Mouse (Mus musculus): ENCODE data around the gene Gabpb1. TPM values are rescaled to one million over a fixed set of nuclear protein-coding genes. Genes with fewer than 3 reads are reported as not detected.

Gene Gabpb1
- total and polyA plus RNA-seq, 3 experiments, result 11.7 to 17.8 TPM; not detected in 1

GRCm38 (mm10) chr2:126600533-126600932, 75.6 kb downstream of the Gabpb1 start:
- Histone ChIP-seq H3K79me2 (ENCODE audit: control insufficient read depth, insufficient read depth, low read length, poor library complexity) (no peaks in the 10 kb centered on the region), H3K27me3 (ENCODE audit: control insufficient read depth in 1 of 2, insufficient read depth in 2 of 2, low read length in 2 of 2) (no peaks in the 10 kb centered on the region), H3K9ac (ENCODE audit: control insufficient read depth, low read depth, low read length, poor library complexity, severe bottlenecking) (no peak overlapping the region), H3K9me3 (replicated peaks; ENCODE audit: insufficient read depth, low read length) (no peaks in the 10 kb centered on the region), H3K27ac (ENCODE audit: control insufficient read depth, low read depth, low read length) (no peak overlapping the region), H3K36me3 (ENCODE audit: control insufficient read depth in 1 of 2, insufficient read depth in 2 of 2, low read length in 2 of 2) (peaks cover 0 to 6% of the 10 kb centered on the region in 2 experiments; a peak in 2 of 4 replicates), H3K4me3 (ENCODE audit: control insufficient read depth in 1 of 2, insufficient read depth in 1 of 2, low read depth in 2 of 2, low read length in 2 of 2) (no peak overlapping the region), H3K4me1 (ENCODE audit: control insufficient read depth in 1 of 2, insufficient read depth in 2 of 2, low read length in 2 of 2) (peaks cover 6 to 15% of the 10 kb centered on the region in 2 experiments)
- DNase-seq (ENCODE audit: low read depth, low spot score), result no peak
- TF ChIP-seq GABPA (IDR thresholded peaks at IDR 0.05; ENCODE audit: low read depth, low read length), result no peak
- no peak for TF ChIP-seq CTCF (IDR thresholded peaks at IDR 0.05 in 2 of 3, conservative IDR thresholded peaks at IDR 0.05 in 1 of 3; ENCODE audit: control insufficient read depth in 1 of 3, insufficient read depth in 1 of 3, low read depth in 2 of 3, low read length in 3 of 3, poor library complexity in 1 of 3, severe bottlenecking in 1 of 3)
- no peak for TF ChIP-seq GATA1 (IDR thresholded peaks at IDR 0.05; ENCODE audit: low read depth, low read length)
- TF ChIP-seq ETS1 (IDR thresholded peaks at IDR 0.05; ENCODE audit: low read depth, low read length), result no peak
- no peak for TF ChIP-seq TAL1 (IDR thresholded peaks at IDR 0.05; ENCODE audit: low read length)
- no peak for TF ChIP-seq RCOR1 (IDR thresholded peaks at IDR 0.05; ENCODE audit: low read depth, low read length)
- no peak for TF ChIP-seq E2F4 (IDR thresholded peaks at IDR 0.05; ENCODE audit: borderline replicate concordance, low read depth, low read length)
- no peak for TF ChIP-seq KAT2A (conservative IDR thresholded peaks at IDR 0.05; ENCODE audit: low read depth, low read length)
- TF ChIP-seq SMC3 (IDR thresholded peaks at IDR 0.05; ENCODE audit: low read depth, low read length), result no peak
- no peak for TF ChIP-seq USF1 (IDR thresholded peaks at IDR 0.05; ENCODE audit: low read depth, low read length)
- no peak for TF ChIP-seq BHLHE40 (IDR thresholded peaks at IDR 0.05; ENCODE audit: borderline replicate concordance, low read depth, low read length)
- TF ChIP-seq MXI1 (IDR thresholded peaks at IDR 0.05; ENCODE audit: low read depth, low read length), result no peak
- no peak for TF ChIP-seq MYB (IDR thresholded peaks at IDR 0.05; ENCODE audit: low read depth, low read length)
- TF ChIP-seq MAX (IDR thresholded peaks at IDR 0.05; ENCODE audit: low read length), result no peak
- no peak for TF ChIP-seq MEF2A (IDR thresholded peaks at IDR 0.05; ENCODE audit: extremely low read depth, insufficient replicate concordance, low read depth, low read length, poor library complexity, severe bottlenecking)
- no peak for TF ChIP-seq SIN3A (IDR thresholded peaks at IDR 0.05; ENCODE audit: low read length)
- TF ChIP-seq UBTF (IDR thresholded peaks at IDR 0.05; ENCODE audit: borderline replicate concordance, insufficient read depth, low read depth, low read length), result no peak
- TF ChIP-seq ZMIZ1 (IDR thresholded peaks at IDR 0.05; ENCODE audit: low read depth, low read length), result no peak

- peak; percentile 68; the same call in 1 of the 2 replicates for TF ChIP-seq MAZ (IDR thresholded peaks at IDR 0.05; ENCODE audit: low read depth, low read length)
- TF ChIP-seq CTCF (IDR thresholded peaks at IDR 0.05 in 2 of 3, conservative IDR thresholded peaks at IDR 0.05 in 1 of 3; ENCODE audit: control insufficient read depth in 1 of 3, insufficient read depth in 1 of 3, low read depth in 2 of 3, low read length in 3 of 3, poor library complexity in 1 of 3, severe bottlenecking in 1 of 3), result peak in 2 of 3 experiments; percentile 47 to 73; a peak in 4 of 6 replicates
- TF ChIP-seq SMC3 (IDR thresholded peaks at IDR 0.05; ENCODE audit: low read depth, low read length), result peak; percentile 80
- TF ChIP-seq CHD1 (IDR thresholded peaks at IDR 0.05; ENCODE audit: low read depth, low read length), result no peak
- TF ChIP-seq USF1 (IDR thresholded peaks at IDR 0.05; ENCODE audit: low read depth, low read length), result no peak
- peak; percentile 80 for TF ChIP-seq RAD21 (IDR thresholded peaks at IDR 0.05; ENCODE audit: low read depth, low read length)
- no peak for TF ChIP-seq MEF2A (IDR thresholded peaks at IDR 0.05; ENCODE audit: extremely low read depth, insufficient replicate concordance, low read depth, low read length, poor library complexity, severe bottlenecking)
- no peak for TF ChIP-seq UBTF (IDR thresholded peaks at IDR 0.05; ENCODE audit: borderline replicate concordance, insufficient read depth, low read depth, low read length)
- TF ChIP-seq MYC (IDR thresholded peaks at IDR 0.05; ENCODE audit: low read depth, low read length), result no peak
- no peak for TF ChIP-seq GATA1 (IDR thresholded peaks at IDR 0.05; ENCODE audit: low read depth, low read length)
- peak; percentile 79 for TF ChIP-seq ZC3H11A (IDR thresholded peaks at IDR 0.05; ENCODE audit: low read depth, low read length)
- no peak for TF ChIP-seq KAT2A (conservative IDR thresholded peaks at IDR 0.05; ENCODE audit: low read depth, low read length)
- no peak overlapping the region for H3K9ac ChIP-seq (ENCODE audit: control insufficient read depth, low read depth, low read length, poor library complexity, severe bottlenecking)
- DNase-seq (ENCODE audit: low read depth, low spot score), result peak; percentile 74
These were observed 77.1 kb downstream of the Gabpb1 start for GRCm38 (mm10) chr2:126599005-126599404.

More at GRCm38 (mm10) chr2:126599005-126599404, 77.1 kb downstream of the Gabpb1 start:
- no peaks in the 10 kb centered on the region for H3K9me3 ChIP-seq (replicated peaks; ENCODE audit: insufficient read depth, low read length)
- H3K4me1 ChIP-seq (ENCODE audit: control insufficient read depth in 1 of 2, insufficient read depth in 2 of 2, low read length in 2 of 2), result peaks cover 6 to 15% of the 10 kb centered on the region in 2 experiments
- peaks cover 0 to 6% of the 10 kb centered on the region in 2 experiments; a peak in 2 of 4 replicates for H3K36me3 ChIP-seq (ENCODE audit: control insufficient read depth in 1 of 2, insufficient read depth in 2 of 2, low read length in 2 of 2)
- H3K79me2 ChIP-seq (ENCODE audit: control insufficient read depth, insufficient read depth, low read length, poor library complexity), result no peaks in the 10 kb centered on the region
- H3K27me3 ChIP-seq (ENCODE audit: control insufficient read depth in 1 of 2, insufficient read depth in 2 of 2, low read length in 2 of 2), result no peaks in the 10 kb centered on the region
- H3K27ac ChIP-seq (ENCODE audit: control insufficient read depth, low read depth, low read length), result no peak overlapping the region
- no peak overlapping the region for H3K4me3 ChIP-seq (ENCODE audit: control insufficient read depth in 1 of 2, insufficient read depth in 1 of 2, low read depth in 2 of 2, low read length in 2 of 2)
